Mouse (Mus musculus): ENCODE measurements at regions not wholly inside any gene's neighbourhood (a gene's known extent, or its start where the extent isn't known, plus 50 kb on each side); places are given as distances from the start of the nearest gene placed in this dataset.

GRCm38 (mm10) chr7:136581896-136582295 is 312.5 kb upstream of the Mgmt start:
- no peak for DNase-seq

- no peak for DNase-seq
Observed at GRCm38 (mm10) chr7:136584361-136584760, 310.1 kb upstream of the Mgmt start.

GRCm38 (mm10) chr7:136588491-136588890 is 305.9 kb upstream of the Mgmt start:
- no peak for DNase-seq

- no peak for DNase-seq
Observed at GRCm38 (mm10) chr7:136590947-136591346, 303.5 kb upstream of the Mgmt start.

- DNase-seq, result no peak
Observed at GRCm38 (mm10) chr7:136607278-136608120, 286.9 kb upstream of the Mgmt start.

- DNase-seq, result no peak
Observed at GRCm38 (mm10) chr7:136613496-136613895, 280.9 kb upstream of the Mgmt start.

GRCm38 (mm10) chr7:136624496-136624895 is 269.9 kb upstream of the Mgmt start:
- DNase-seq, result no peak

GRCm38 (mm10) chr7:136631089-136631488 is 263.3 kb upstream of the Mgmt start:
- peak; percentile 7 to 43 for DNase-seq

GRCm38 (mm10) chr7:136640160-136640559 is 254.3 kb upstream of the Mgmt start:
- DNase-seq, result no peak

- DNase-seq, result no peak
Observed at GRCm38 (mm10) chr7:136640771-136641170, 253.6 kb upstream of the Mgmt start.

- DNase-seq, result no peak
Observed at GRCm38 (mm10) chr7:136649796-136650195, 244.6 kb upstream of the Mgmt start.

GRCm38 (mm10) chr7:136659930-136660329 is 234.5 kb upstream of the Mgmt start:
- no peak for DNase-seq

GRCm38 (mm10) chr7:136660401-136660800 is 234.0 kb upstream of the Mgmt start:
- DNase-seq, result no peak

- DNase-seq, result no peak
Observed at GRCm38 (mm10) chr7:136664424-136665082, 229.9 kb upstream of the Mgmt start.

GRCm38 (mm10) chr7:136665901-136666300 is 228.5 kb upstream of the Mgmt start:
- DNase-seq, result no peak

GRCm38 (mm10) chr7:136666707-136667106 is 227.7 kb upstream of the Mgmt start:
- no peak for DNase-seq

GRCm38 (mm10) chr7:136670675-136671074 is 223.7 kb upstream of the Mgmt start:
- no peak for DNase-seq

- DNase-seq, result no peak
Observed at GRCm38 (mm10) chr7:136674159-136674558, 220.3 kb upstream of the Mgmt start.

GRCm38 (mm10) chr7:136675041-136675440 is 219.4 kb upstream of the Mgmt start:
- DNase-seq, result no peak

- no peak for DNase-seq
Observed at GRCm38 (mm10) chr7:136676104-136676503, 218.3 kb upstream of the Mgmt start.

GRCm38 (mm10) chr7:136676987-136677545 is 217.3 kb upstream of the Mgmt start:
- no peak for DNase-seq

GRCm38 (mm10) chr7:136689579-136689978 is 204.8 kb upstream of the Mgmt start:
- DNase-seq, result no peak

- no peak for DNase-seq
Observed at GRCm38 (mm10) chr7:136706246-136706645, 188.2 kb upstream of the Mgmt start.
